Mouse (Mus musculus) ovary, postnatal 14 days (tissue): ENCODE results near the gene Ctse.
"Not testable (repeated sequence)": the region's sequence is repeated elsewhere in the genome, so short reads cannot be mapped to it uniquely, and the experiment has no call there.

ENCODE experiments used
- DNase-seq: peaks from one replicate; pipeline ENCODE4 v3.0.0; 2022; ENCODE audit warnings: low spot score

The Ctse gene

DNA sequence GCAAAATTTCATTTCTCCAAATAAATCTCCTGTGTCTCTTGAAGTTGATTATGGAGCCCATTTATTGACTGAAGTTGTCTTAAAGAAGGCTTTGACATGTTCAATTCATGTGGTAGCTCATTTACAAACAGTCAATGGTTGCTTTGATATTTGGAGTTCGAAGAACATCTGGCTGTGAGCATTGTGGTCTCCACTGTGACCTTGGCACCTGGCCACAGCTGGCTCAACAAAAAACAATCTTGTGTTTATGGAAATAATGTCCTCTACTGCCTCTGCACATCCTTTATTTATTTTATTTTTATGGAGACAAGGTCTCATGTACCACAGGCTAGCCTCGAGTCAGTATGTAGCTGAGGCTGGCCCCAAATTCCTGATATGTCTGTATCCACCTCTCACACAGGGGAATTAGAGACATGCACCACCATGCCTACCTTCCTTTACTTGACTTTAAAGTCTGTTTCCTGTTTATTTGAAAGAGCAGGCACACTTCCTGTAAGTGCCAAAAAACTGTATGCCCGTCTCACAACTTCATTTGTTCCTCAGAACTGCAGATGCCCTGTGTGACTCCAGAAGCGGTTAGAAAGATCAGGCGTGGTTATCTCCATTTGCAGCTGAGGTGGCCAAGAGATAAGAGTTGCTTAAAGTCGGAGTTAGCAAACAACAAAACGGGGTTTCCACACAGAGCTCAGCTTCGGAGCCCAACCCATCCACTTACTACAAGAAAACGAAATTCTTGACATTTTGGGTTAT lies at the start of gene Ctse:
Gene Ctse, plus strand, starts transcription at position 516 of the 750 bp plus-strand sequence.
- DNase-seq: no peak

DNA sequence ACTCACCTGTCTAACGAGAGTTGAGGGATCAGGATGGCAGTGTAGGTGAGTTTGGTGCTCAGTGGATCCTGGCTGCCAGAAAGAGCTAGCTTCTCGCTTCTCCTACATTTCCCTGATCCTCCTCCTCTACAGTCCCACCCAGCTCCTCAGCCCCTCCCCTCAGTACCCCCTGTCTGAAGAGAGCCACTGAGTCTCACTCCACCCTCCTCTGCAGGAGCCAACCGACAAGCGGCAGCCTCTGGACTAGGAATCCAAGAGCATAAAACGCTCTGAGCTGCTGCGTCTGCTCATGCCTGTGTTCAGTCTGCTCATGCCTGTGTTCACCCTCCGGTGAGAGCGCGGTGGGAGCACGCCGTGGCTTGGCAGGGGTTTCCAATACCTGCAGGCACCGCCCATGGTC lies 39.2 kb upstream of the Ctse start, which contains the start of gene Avpr1b:
Gene Avpr1b, plus strand, starts transcription at position 335 of the 400 bp plus-strand sequence.
- DNase-seq: no peak

DNA sequence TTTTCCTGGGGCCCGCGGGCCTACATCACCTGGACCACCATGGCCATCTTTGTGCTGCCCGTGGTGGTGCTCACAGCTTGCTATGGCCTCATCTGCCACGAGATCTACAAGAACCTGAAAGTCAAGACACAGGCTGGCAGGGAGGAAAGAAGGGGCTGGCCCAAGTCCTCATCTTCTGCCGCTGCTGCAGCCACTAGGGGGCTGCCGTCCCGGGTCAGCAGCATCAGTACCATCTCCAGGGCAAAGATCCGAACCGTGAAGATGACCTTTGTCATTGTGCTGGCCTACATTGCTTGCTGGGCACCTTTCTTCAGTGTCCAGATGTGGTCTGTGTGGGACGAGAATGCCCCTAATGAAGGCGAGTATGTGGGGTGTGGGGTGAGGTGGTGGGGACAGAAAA lies 37.8 kb upstream of the Ctse start:
- DNase-seq: no peak

DNA sequence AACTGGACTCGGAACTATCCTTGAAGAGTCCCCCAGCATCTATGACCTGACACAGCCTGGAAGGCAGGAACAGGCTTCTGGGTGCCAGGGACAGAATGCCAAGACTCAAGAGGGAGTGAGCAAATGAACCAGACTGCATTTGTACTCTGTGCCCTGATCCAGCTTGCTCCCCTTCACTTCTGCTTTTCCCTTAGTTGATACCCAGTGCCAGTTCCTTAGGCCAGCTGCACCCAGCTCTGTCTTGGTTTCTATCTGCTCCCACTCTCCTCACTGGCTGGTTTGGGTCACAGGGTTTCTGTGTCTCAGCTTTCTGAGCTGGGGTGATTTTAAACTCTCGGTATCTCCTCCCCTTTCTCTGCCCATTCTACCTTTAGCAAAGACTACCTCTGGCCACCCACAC lies 31.4 kb upstream of the Ctse start:
- DNase-seq: no peak

DNA sequence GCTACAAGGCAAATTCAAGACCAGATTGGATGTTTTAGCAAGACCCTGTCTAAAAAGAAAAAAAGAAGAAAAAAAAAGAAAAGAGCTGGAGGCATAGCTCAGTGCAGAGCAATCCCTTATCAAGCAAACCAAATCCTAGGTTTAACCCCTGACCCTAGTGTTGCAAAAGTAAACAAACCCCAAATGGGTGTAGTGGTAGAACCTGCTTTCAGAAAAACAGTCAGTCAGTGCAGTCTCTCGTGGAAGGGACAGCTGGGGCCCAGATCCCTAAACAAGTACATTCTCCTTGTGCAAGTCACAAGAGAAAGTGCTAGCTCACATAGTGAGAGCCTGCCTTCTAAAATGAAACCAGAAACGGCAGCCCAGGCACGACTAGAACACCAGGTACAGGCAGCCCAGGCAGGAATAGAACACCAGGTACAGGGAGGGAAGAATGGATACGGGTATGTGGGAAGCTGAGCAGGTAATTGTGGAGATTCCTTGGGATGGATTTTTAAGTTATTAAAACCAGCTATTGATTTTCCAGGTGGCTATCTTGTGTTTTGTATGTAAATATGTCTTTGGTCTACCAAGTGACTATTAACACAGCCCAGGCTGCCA lies 25.4 kb upstream of the Ctse start:
- DNase-seq: no peak

DNA sequence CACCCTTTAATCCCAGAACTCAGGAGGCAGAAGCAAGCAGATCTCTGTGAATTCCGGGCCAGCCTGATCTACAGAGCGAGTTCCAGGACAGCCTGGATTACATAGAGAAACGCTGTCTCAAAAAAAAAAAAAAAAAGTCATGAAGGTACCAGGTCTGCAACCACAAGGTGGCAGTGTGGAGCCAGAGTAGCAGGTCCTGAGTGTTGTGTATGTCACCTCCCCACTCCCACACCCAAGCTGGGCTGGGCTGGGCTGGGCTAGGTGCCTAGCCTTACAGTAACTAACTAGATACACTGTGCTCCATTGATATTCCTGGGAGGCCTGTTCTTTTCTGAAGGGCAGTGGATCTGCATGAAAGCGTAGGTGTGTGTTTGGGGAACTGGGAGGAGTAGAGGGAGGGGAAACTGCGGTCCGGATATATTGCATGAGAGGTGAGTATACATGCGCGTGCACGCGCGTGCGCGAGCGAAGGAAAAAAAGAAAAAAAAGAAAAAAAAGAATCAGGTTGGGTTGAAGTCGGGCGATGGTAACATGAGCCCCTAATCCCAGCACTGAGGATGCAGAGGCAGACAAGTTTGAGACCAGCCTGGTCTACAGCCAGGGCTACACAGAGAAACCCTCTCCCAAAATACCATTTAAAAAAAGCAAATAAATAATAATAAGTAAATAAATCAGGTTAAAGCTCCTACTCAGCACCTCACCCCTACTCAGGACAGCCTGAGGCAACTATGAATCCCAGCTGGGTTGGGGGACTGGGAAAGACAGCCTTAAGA lies 24.6 kb upstream of the Ctse start:
- peak; percentile 62 for DNase-seq

DNA sequence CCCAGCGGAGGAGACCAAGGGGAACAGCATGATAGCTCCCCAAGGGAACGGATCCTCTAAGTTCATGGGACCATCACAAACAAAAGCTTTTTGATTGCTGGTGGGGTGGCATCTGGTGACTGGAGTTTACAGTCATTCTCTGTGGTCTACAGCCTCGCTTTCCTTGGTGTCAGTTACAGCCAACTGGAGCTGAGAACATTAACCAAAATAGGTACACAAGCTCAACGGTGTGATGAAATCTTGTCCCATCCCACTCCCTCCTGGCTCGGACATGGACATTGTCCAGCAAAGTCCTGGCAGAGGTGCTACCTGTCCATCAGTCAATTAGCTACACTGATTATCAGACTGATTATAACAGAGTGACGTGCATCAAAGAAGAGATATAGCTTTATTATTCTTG lies 23.5 kb upstream of the Ctse start:
- no peak for DNase-seq

DNA sequence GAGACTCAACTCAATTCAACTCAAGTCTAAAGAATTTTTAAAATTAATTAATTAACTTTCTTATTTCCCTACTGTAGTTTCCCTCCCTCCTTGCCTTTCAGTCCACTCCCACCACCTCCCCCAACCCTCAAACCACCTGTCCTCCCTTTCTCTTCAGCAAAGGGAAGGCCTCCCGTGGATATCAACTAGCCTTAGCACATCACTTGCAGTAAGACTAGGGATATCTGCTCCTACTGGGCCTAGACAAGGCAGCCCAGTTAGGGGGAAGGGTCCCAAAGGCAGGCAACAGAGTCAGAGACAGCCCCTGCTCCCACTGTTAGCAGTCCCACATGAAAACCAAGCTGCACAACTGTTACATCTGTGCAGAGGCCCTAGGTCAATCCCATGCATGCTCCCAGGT lies 22.0 kb upstream of the Ctse start:
- DNase-seq: no peak

DNA sequence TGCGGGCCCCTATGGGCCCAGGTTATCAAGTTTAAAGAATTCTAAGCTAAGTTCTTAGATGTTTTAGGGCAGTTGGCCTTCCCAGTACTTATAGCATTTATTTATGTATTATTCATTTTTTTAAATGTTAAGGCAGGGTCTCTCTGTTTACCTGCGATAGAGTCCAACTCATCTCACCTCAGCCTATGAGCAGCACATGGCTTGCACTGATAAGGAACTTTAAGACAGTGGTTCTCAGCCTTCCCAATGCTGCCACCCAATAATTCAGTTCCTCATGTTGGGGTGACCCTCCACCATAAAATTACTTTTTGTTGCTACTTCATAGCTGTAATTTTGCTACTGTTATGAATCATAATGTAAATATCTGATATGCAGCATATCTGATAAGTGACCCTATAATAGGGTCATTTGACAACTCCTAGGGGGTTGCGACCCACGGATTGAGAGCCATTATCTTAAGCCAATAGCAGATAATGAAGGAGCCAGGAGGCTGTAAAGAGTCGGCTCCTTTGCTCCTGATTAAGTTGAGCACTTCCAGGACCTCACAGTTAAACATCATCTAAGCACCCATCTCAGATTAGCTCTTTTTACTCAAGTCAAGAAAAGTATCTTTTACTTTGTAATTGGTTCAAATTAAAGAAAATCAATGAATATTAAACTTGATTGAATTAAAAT lies 21.4 kb upstream of the Ctse start:
- no peak for DNase-seq

DNA sequence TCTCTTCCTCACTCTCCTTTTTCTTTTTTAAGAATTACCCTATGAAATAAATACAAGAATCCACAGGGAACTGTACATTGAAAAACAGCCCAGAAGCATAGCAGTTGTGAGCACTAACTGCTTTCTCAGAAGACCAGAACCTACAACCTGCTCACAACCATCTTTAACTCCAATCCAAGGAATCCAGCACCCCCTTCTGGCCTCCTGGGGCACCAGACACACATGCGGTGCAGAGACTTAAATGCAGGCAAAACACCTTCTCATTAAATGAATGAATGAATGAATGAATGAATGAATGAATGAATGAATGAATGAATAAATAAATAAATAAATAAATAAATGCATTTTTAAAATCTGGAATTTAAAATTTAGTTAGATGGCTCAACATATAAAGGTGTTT lies 19.5 kb upstream of the Ctse start:
- DNase-seq: no peak

DNA sequence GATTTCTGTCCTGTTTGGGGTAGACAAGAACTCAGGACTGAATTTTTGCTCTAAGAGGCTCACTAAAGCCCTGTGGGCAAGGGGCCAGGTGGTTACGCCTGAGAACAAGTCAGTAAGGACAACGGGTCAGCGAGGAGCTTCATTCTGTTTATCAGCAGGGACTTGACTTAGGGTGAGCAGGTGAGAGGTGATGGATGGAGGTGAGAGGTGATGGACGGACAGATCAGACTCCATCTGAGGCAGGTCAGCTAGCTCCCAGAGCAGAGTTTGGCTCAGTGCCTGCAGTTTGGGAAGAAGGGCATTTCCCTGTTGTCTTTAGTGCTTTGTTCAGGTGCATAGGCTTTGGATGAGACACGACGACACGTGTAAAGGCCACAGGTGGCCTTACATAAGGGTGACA lies 18.8 kb upstream of the Ctse start:
- no peak for DNase-seq

DNA sequence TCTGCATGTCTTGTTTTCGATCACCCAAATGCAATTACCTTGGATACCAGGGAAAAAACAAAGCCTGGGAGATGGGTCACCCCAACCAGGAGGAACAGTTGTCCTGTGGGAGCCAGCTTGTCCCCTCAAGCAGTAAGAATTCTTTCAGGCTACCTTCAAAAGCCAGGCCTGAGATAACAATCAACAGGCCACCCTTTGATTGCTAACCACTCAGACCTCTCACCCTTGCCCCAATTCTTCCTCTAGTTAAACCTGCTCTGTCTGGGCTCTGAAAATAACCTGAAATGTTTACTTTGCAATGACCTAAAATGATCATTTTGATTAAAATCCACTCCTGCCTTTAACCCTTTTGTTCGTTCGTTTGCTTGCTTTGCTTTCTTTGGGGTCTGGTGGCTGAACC lies 14.5 kb upstream of the Ctse start:
- DNase-seq: no peak

DNA sequence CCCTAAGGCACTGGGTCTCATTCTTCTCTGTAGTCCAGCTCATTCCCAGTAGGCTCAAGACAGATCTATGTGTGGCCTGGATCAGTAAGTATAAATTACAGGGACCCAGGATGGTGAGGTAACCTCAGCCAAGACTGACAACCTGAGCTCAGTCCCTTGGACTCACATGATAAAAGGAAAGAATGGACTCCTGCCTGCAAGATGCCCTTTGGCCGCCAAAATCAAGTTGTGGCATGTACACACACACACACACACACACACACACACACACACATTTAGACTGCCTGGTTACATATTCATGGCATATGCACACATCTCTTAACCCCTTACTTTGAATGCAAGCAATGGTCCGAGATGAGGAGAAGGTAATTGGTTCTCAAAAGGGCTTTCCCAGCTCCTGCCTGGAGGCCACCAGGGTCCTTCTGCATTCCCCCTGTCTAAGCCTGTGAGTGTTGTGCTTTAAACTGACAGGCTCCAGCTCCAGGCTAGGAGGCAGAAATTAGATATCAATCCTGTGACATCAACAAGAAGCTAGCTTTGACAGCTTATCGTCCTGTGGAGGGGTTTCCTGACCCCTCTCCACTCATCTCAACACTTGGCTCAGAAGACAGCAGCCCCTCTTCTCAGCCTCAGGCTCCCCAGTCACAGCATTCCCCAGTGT lies 13.8 kb upstream of the Ctse start:
- no peak for DNase-seq

DNA sequence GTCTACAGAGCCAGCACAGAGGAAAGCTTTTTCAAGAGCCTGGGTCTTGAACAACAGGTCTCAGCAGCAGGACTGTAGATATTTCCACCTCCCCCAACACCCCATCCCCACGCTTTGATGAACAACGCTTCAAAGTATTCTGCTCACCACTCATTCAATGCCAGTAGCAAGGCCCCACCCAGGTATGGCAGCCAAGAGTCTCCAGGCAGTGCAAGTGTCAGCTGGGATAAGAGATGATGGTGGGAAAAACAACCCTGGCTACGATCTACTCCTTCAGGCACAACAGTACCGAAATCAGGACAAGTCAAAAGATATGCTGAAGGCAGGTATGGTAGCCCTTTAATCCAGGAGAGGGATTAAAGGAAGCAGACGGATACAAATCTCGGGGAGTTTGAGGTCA lies 11.9 kb upstream of the Ctse start:
- DNase-seq: no peak

DNA sequence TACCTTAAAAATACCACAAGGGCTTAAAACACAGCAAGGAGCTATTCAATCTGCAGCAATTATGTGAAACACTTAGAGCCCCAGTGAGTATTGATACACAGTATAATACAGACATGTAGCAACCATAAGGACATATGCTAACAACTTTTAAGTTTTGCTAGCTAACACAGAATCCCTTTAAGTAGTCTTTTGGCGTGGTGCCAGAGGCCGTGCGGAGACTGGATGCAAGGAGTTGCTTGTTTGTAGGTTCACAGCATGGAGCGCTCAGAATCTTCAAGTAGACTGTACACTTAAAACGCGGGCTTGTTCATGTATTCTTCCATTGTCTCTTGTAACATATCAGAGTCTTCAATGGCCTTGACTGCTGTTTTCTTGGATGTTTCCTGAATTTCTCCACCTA lies 5.9 kb upstream of the Ctse start:
- not testable (repeated sequence) for DNase-seq

DNA sequence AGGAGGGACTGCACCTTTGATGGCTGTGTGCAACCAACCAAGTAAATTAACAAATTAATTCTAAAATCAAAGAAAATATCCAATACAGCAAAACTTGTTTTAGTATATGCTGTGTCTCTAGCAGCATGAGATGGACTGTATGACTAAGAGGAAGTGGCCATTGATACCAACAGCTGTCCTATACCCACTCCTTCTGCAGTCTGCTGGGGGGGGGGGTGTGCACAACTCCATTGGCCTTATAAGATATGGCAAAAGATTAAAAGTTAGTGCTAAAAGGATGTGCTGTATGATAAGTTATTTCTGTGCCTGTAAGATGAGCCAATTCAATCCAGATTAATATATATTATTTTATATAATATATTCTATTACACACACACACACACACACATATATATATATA lies 3.6 kb upstream of the Ctse start:
- no peak for DNase-seq

DNA sequence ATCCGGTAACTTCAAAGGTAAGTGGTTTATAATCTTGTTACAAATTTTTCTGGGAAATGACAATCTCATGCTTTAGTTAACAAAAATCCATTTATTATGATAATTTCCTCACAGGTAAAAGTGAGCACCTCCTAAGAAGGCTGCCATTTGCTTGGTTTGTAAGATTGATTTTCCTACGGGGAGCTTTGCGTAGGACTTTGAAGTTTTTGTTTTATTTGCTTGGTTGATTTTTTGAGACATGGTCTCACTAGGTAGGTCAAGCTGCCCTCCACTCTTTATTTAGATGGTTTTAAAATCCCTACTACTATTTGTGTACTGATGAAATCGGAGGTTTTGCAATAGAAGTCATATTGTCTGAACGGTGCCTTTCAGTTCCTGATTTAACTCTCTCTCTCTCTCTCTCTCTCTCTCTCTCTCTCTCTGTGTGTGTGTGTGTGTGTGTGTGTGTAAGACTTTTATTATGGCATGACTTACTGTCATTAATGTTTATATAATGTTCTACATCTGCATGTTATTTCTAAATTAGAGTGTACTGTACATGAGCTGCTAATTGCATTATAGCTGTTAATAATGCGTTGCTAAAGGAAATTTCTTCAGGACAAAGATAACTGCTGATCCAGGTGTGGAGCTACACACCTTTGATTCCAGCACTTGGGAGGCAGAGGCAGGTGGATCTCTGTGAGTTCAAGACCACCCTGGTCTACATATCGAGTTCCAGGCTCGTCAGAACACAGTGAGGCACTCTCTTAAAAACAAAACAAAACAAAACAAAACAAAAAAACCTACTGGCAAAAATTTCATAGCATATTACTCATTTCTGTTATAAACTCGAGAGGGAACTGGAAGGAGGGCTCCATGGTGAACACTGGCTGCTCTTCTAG lies 675 bp downstream of the Ctse start:
- DNase-seq: no peak

DNA sequence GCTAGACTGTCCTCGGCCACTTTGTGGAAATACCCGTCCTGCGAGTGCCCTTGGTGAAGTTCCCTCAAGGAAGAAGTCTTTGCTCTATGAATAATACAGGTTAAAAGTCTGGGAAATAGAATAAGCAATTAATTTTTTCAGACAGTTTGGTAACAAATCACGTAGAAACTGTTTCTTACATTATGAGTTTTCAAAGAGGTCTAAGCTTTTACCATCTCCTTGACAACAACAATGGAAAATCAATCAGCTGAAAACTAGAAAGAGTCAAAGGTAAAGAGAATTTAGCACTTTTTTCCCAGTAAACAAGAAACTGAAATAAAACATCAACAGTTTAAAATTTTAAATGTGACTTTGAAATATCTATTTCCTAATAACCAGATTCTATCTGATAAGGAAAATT lies 2.0 kb downstream of the Ctse start:
- no peak for DNase-seq

DNA sequence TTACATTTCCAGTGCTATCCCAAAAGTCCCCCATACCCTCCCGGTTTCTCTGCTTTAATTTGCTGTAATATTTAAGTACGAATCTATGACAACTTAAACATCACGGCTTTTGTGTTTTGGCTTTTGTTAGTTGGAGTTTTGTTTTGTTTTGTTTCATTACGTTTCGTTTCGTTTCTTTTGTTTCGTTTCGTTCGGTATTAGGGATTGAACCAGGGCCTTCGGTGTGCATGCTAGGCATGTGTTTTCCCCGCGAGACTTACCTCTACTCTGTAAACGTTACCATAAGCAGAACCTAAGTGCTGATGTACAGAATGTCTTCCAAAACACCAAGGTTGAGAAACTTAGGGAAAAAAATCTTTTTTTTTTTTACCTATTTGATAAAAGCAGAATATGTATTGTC lies 3.5 kb downstream of the Ctse start:
- no peak for DNase-seq

DNA sequence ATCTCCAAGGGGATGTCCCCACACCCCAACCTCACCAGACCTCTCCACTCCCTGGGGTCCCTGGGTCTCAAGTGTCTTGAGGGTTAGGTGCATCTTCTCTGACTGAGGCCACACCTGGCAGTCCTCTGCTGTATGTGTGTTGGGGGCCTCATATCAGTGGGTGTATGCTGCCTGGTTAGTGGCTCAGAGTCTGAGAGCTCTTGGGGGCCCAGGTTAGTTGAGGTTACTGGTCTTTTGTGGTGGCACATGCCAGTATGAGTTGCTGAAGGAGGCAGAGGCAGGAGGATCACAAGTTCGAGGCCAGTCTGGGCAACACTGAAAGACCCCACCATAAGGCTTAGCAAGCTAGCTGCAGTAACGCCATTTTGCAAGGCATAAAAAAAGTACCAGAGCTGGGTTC lies 4.1 kb downstream of the Ctse start:
- no peak for DNase-seq
